Mouse (Mus musculus) midbrain, embryonic 15.5 days (tissue): ENCODE data around the gene Gm49322. TPM values are rescaled to one million over a fixed set of nuclear protein-coding genes. Genes with fewer than 3 reads are reported as not detected.

Experiments
- ATAC-seq: fragments of 200-750 bp; cut with Nextera tagmentation; replicated peaks from 2 replicates; pipeline ENCODE4 v1.8.0; 2017; ENCODE audit warnings: moderate TSS enrichment
- H3K27ac ChIP-seq: fragments of 300-500 bp; sonication (generic); 2 replicates; pipeline ENCODE4 v1.5.1; 2015; ENCODE audit warnings: mild to moderate bottlenecking, inconsistent platforms
- H3K27me3 ChIP-seq: fragments of 300-500 bp; sonication (generic); replicated peaks from 2 replicates; pipeline ENCODE4 v1.6.1; 2015; ENCODE audit warnings: inconsistent platforms
- H3K36me3 ChIP-seq: fragments of 300-500 bp; sonication (generic); replicated peaks from 2 replicates; pipeline ENCODE4 v1.6.1; 2015; ENCODE audit warnings: inconsistent platforms
- H3K4me1 ChIP-seq: fragments of 300-500 bp; sonication (generic); 2 replicates; pipeline ENCODE4 v1.6.1; 2015; ENCODE audit warnings: inconsistent platforms
- H3K4me2 ChIP-seq: fragments of 300-500 bp; sonication (generic); 2 replicates; pipeline ENCODE4 v1.6.1; 2015; ENCODE audit warnings: inconsistent platforms, mild to moderate bottlenecking, moderate library complexity
- H3K4me3 ChIP-seq: fragments of 300-500 bp; sonication (generic); 2 replicates; pipeline ENCODE4 v1.5.1; 2015; ENCODE audit warnings: mild to moderate bottlenecking, inconsistent platforms
- H3K9ac ChIP-seq: fragments of 300-500 bp; sonication (generic); 2 replicates; pipeline ENCODE4 v1.6.1; 2015; ENCODE audit warnings: mild to moderate bottlenecking, inconsistent platforms
- H3K9me3 ChIP-seq: fragments of 300-500 bp; sonication (generic); 2 replicates; pipeline ENCODE4 v1.6.1; 2016; ENCODE audit warnings: inconsistent platforms
- WGBS: fragments of 180-500 bp; shearing (Covaris S2); methylation state at CpG from one replicate; pipeline ENCODE4 v1.1.7; 2015; ENCODE audit warnings: mixed read lengths; 5-methylcytosine and 5-hydroxymethylcytosine counted together
- microRNA-seq: library from miRNA; unstranded; fragments of <30 nt; microRNA quantifications from one replicate; pipeline ENCODE4, GENCODE M21; 2016
- polyA plus RNA-seq: library from polyadenylated mRNA; unstranded; fragments of >200 nt; fragmentation: Nextera tagmentation; extraction: Ambion mirVana; gene quantifications from 2 replicates; pipeline ENCODE4 v1.2.1, GENCODE M21; 2015

The Gm49322 gene
- polyA plus RNA-seq, 1 experiment from 2014 or later = 5.0 TPM

DNA sequence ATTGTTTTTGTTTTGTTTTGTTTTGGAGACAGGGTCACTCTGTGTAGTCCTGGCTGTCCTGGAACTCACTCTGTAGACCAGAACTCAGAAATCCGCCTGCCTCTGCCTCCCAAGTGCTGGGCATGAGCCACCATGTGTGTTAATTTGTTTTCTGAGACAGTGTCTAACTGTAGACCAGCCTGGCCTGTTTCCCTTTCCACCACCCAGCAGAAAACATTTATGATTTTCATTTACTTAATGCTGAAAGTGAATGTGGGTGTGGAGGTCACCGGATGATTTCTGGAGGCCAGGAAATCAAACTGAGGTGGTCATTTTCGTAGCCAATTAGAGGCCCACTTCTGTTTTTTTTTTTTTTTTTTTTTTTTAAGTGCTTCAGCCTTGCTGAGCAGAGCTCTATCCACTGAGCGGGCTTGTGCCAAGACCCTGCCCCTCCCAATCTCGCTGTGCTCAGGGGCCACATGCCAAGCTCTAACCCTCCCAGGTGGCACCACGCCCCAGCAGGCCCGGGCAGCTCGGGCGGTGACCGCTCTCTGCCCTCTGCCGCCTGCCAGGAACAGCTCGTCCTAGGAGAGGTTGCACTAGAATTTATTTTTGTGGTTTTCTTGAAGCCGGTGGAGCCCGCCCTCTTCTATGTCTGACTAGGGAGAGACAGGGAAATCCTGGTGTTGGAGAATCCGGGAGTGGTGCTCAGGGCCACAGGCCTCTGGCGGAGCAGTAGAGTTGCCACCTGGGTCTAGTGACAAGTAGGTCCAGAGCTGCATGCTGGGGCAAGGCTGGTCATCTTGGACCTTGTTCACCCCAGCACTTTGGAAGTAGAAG, 58.6 kb downstream of the Gm49322 start:
- no peak overlapping the region for H3K4me2 ChIP-seq
- H3K36me3 ChIP-seq = peaks cover 28% of the 10 kb centered on the region
- H3K9me3 ChIP-seq = no peaks in the 10 kb centered on the region
- H3K27ac ChIP-seq = no peak overlapping the region
- H3K27me3 ChIP-seq = no peaks in the 10 kb centered on the region
- no peak for ATAC-seq
- no peak overlapping the region for H3K9ac ChIP-seq
- H3K4me3 ChIP-seq = no peak overlapping the region
- no peaks in the 10 kb centered on the region for H3K4me1 ChIP-seq
- WGBS = 44% methylated on average over 16 of the region's 16 CpGs

DNA sequence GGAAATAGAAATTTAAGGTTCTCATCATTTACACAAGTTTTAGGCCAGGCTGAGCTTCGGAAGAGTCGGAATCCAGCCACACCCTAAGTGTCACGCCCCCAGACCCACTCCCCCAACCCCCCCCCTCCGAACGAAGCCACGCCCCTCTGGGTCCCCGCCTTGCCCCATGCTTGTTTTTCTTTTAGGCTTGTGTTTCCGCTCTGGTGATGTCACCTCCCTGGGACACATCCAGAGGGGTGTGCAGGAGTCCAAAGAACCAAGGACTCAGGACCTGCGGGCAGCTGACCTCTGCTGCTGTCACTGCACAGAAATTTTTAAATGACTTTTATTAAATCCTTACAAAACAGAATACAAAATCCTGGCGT, 59.2 kb downstream of the Gm49322 start:
- no peak overlapping the region for H3K4me2 ChIP-seq
- peaks cover 29% of the 10 kb centered on the region for H3K36me3 ChIP-seq
- no peak overlapping the region for H3K4me3 ChIP-seq
- H3K27me3 ChIP-seq = no peaks in the 10 kb centered on the region
- H3K27ac ChIP-seq = no peak overlapping the region
- no peak overlapping the region for H3K9ac ChIP-seq
- H3K9me3 ChIP-seq = no peaks in the 10 kb centered on the region
- H3K4me1 ChIP-seq = no peaks in the 10 kb centered on the region
- no peak for ATAC-seq
- WGBS = 20% methylated on average over 10 of the region's 10 CpGs

Small RNAs within 50 kb of the gene (microRNA-seq; reads per million reads assigned to microRNA genes)
- gene Mir6912 = not detected

Other genes with a start within 250 kb of the Gm49322 start
- gene Plk5, start 249.6 kb upstream of the Gm49322 start, polyA plus RNA-seq = 6.2 TPM in 2 replicates
- gene Mex3d, start 218.4 kb upstream of the Gm49322 start, polyA plus RNA-seq = 18.3 and 18.8 TPM in 2 replicates
- 227 and 250 TPM in 2 replicates for gene Mbd3, start 206.5 kb upstream of the Gm49322 start, polyA plus RNA-seq
- 581 and 629 TPM in 2 replicates for gene Uqcr11, start 199.2 kb upstream of the Gm49322 start, polyA plus RNA-seq
- 44.9 and 55.8 TPM in 2 replicates for gene Tcf3, start 172.4 kb upstream of the Gm49322 start, polyA plus RNA-seq
- gene Onecut3, start 111.2 kb upstream of the Gm49322 start, polyA plus RNA-seq = 1.9 and 2.6 TPM in 2 replicates
- gene Atp8b3, start 66.9 kb upstream of the Gm49322 start, polyA plus RNA-seq = 0.90 and 1.2 TPM in 2 replicates
- gene Rexo1, start 44.5 kb upstream of the Gm49322 start, polyA plus RNA-seq = 33.9 and 35.0 TPM in 2 replicates
- 6.0 and 6.3 TPM in 2 replicates for gene Klf16, start 28.7 kb upstream of the Gm49322 start, polyA plus RNA-seq
- 126 and 152 TPM in 2 replicates for gene Abhd17a, start 15.7 kb upstream of the Gm49322 start, polyA plus RNA-seq
- gene Scamp4, start 3.1 kb upstream of the Gm49322 start, polyA plus RNA-seq = 65.0 and 66.2 TPM in 2 replicates
- gene Adat3, start 3.1 kb upstream of the Gm49322 start, polyA plus RNA-seq = 6.0 and 6.9 TPM in 2 replicates
- gene Csnk1g2, start 16.8 kb downstream of the Gm49322 start, polyA plus RNA-seq = 107 and 123 TPM in 2 replicates
- gene Btbd2, start 51.0 kb downstream of the Gm49322 start, polyA plus RNA-seq = 85.9 and 90.4 TPM in 2 replicates
- gene Mknk2, start 72.1 kb downstream of the Gm49322 start, polyA plus RNA-seq = 61.5 and 66.6 TPM in 2 replicates
- gene Mob3a, start 96.0 kb downstream of the Gm49322 start, polyA plus RNA-seq = 63.4 and 64.3 TPM in 2 replicates
- gene Izumo4, start 96.2 kb downstream of the Gm49322 start, polyA plus RNA-seq = 42.9 and 50.9 TPM in 2 replicates
- gene Ap3d1, start 136.2 kb downstream of the Gm49322 start, polyA plus RNA-seq = 117 and 122 TPM in 2 replicates
- gene Dot1l, start 149.2 kb downstream of the Gm49322 start, polyA plus RNA-seq = 21.0 and 25.9 TPM in 2 replicates
- 60.3 and 62.6 TPM in 2 replicates for gene Sf3a2, start 192.2 kb downstream of the Gm49322 start, polyA plus RNA-seq
- gene Plekhj1, start 192.6 kb downstream of the Gm49322 start, polyA plus RNA-seq = 130 and 147 TPM in 2 replicates
- gene Amh, start 199.2 kb downstream of the Gm49322 start, polyA plus RNA-seq = 0.10 TPM in 2 replicates
- gene Jsrp1, start 207.5 kb downstream of the Gm49322 start, polyA plus RNA-seq = 0.59 and 1.0 TPM in 2 replicates
- 1,243 and 1,388 TPM in 2 replicates for gene Oaz1, start 220.6 kb downstream of the Gm49322 start, polyA plus RNA-seq
- gene Lingo3, start 238.0 kb downstream of the Gm49322 start, polyA plus RNA-seq = 10.4 and 11.7 TPM in 2 replicates
- 214 and 222 TPM in 2 replicates for gene Lsm7, start 249.2 kb downstream of the Gm49322 start, polyA plus RNA-seq
- gene Sppl2b, start 249.3 kb downstream of the Gm49322 start, polyA plus RNA-seq = 85.5 and 89.5 TPM in 2 replicates